Mouse (Mus musculus) liver, embryonic 14.5 days (tissue): ENCODE measurements at regions not wholly inside any gene's neighbourhood (a gene's known extent, or its start where the extent isn't known, plus 50 kb on each side); places are given as distances from the start of the nearest gene placed in this dataset.

Experiments used
- CTCF ChIP-seq: IDR thresholded peaks from 2 replicates; pipeline ENCODE4 v1.5.1; 2016; ENCODE audit warnings: antibody characterized with exemption, low read depth, control low read depth
- EP300 ChIP-seq: IDR thresholded peaks from 2 replicates; pipeline ENCODE4 v1.6.1; 2016; ENCODE audit warnings: antibody characterized with exemption, low read depth

DNA sequence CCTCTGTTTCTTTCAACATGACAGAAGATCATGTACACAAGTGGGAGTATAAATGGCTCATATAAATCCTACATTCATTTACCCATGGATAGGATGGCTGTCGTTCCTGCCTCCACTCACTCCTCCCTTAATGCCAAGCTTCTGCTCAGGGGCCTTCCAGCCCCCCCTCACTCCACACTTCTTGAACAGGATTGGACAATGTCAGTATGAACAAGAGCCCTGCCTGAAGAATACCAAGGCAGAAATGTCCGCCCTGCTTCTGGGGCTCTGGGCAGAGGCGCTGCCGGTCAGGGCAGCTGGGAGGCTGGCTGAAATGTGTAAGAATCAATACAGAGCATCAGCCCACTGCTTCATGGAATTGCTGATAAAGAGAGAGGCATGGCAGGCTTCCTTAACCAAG lies 269.0 kb upstream of the Onecut1 start:
- TF ChIP-seq EP300 (no peak), CTCF (no peak)
